Mouse (Mus musculus) forebrain, embryonic 16.5 days (tissue): ENCODE measurements around the gene Atg13. TPM values are rescaled to one million over a fixed set of nuclear protein-coding genes. Genes with fewer than 3 reads are reported as not detected.

Source experiments
- ATAC-seq: fragments of 200-750 bp; cut with Nextera tagmentation; 2 replicates; pipeline ENCODE4 v1.8.0; 2017; ENCODE audit warnings: mild to moderate bottlenecking, moderate library complexity
- H3K27ac ChIP-seq: fragments of 300-500 bp; sonication (generic); 2 replicates; pipeline ENCODE4 v1.5.1; 2014; ENCODE audit warnings: low read length, control low read depth
- H3K27me3 ChIP-seq: fragments of 300-500 bp; sonication (generic); replicated peaks from 2 replicates; pipeline ENCODE4 v1.6.1; 2014; ENCODE audit warnings: low read length; ENCODE audit not compliant: control insufficient read depth, insufficient read depth
- H3K36me3 ChIP-seq: fragments of 300-500 bp; sonication (generic); 2 replicates; pipeline ENCODE4 v1.6.1; 2014; ENCODE audit not compliant: control insufficient read depth, insufficient read depth
- H3K4me1 ChIP-seq: fragments of 300-500 bp; sonication (generic); replicated peaks from 2 replicates; pipeline ENCODE4 v1.6.1; 2014; ENCODE audit warnings: low read length; ENCODE audit not compliant: control insufficient read depth, insufficient read depth
- H3K4me2 ChIP-seq: fragments of 300-500 bp; sonication (generic); 2 replicates; pipeline ENCODE4 v1.6.1; 2014; ENCODE audit warnings: mild to moderate bottlenecking, low read length, control low read depth
- H3K4me3 ChIP-seq: fragments of 300-500 bp; sonication (generic); replicated peaks from 2 replicates; pipeline ENCODE4 v1.5.1; 2014; ENCODE audit warnings: mild to moderate bottlenecking, low read length, control low read depth
- H3K9ac ChIP-seq: fragments of 300-500 bp; sonication (generic); replicated peaks from 2 replicates; pipeline ENCODE4 v1.6.1; 2014; ENCODE audit warnings: low read depth, low read length, control low read depth
- H3K9me3 ChIP-seq: fragments of 300-500 bp; sonication (generic); 2 replicates; pipeline ENCODE4 v1.6.1; 2016; ENCODE audit warnings: low read length; ENCODE audit not compliant: control insufficient read depth
- WGBS: fragments of 180-500 bp; shearing (Covaris S2); extraction: QIAGEN DNeasy Blood & Tissue Kit; methylation state at CpG from one replicate; pipeline ENCODE4 v1.1.7; 2014; 5-methylcytosine and 5-hydroxymethylcytosine counted together
- polyA plus RNA-seq: library from polyadenylated mRNA; unstranded; fragments of >200 nt; fragmentation: Nextera tagmentation; extraction: Ambion mirVana; gene quantifications from 2 replicates; pipeline ENCODE4 v1.2.1, GENCODE M21; 2015

Gene Atg13
- polyA plus RNA-seq, 1 experiment from 2014 or later, result 45.0 TPM

DNA sequence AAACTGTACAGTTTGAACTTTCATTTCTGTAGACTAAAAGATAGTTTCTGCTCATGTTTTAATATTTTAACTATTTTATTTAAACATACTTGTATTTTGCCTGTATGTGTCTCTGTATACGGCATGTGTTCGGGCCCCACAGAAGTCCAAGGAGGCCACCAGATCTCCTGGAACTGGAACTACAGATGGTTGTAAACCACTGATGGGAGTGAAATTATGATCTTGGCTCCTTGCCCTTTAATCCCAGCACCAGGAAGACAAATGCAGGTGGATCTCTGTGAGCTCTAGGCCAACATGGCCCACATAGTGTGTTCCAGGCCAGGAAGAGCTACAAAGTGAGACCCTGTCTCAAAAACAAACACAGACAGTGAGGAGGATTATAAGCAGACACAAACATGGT lies 9.0 kb downstream of the Atg13 start:
- H3K9ac ChIP-seq, result no peak overlapping the region
- H3K9me3 ChIP-seq, result no peaks in the 10 kb centered on the region
- no peak overlapping the region for H3K4me3 ChIP-seq
- WGBS, result 99% methylated on average over 2 of the region's 2 CpGs
- H3K4me1 ChIP-seq, result no peaks in the 10 kb centered on the region
- no peaks in the 10 kb centered on the region for H3K36me3 ChIP-seq
- no peak overlapping the region for H3K27ac ChIP-seq
- no peaks in the 10 kb centered on the region for H3K27me3 ChIP-seq
- no peak overlapping the region for H3K4me2 ChIP-seq
- no peak for ATAC-seq

DNA sequence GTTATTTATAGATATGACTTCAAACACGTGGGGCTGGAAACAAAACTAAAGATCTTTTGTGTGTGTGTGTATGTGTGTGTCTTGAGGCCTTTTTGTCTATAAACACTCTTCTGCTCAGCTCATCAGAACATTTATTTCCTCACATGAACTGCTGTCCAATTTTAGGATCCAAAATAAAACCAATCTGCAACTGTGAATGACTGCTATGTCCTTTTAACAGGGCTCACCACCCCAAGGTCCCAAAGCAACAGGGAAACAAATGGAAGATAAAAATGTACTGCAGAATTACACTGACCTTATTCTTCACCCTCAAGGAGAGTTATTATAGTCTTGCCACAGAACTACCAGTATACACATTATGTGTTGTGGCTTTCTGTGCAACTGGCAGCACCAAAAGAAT lies 11.2 kb downstream of the Atg13 start:
- Histone ChIP-seq H3K4me3 (no peak overlapping the region), H3K9me3 (no peaks in the 10 kb centered on the region), H3K4me1 (no peaks in the 10 kb centered on the region), H3K27ac (no peak overlapping the region), H3K36me3 (no peaks in the 10 kb centered on the region), H3K27me3 (no peaks in the 10 kb centered on the region), H3K9ac (no peak overlapping the region), H3K4me2 (no peak overlapping the region)
- ATAC-seq, result no peak
- WGBS, result 92% methylated on average over 1 of the region's 1 CpGs

DNA sequence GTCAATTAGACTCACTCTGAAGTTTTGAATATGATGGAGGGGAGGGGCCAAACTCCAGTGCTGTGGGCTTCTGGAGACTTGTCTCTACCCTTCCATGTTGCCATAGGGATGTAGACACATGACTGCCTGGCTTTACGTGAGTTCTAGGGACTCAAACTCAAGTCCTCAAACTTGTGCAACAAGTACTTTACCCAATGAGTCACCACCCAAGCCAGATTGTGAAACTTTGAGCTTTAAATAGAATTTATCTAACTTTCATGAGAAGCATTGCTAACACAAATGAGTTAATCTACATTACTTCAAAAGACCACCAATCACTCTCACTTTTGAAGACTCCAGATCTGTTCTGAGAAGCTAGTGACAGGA lies 14.2 kb downstream of the Atg13 start:
- Histone ChIP-seq H3K4me3 (no peak overlapping the region), H3K9ac (no peak overlapping the region), H3K9me3 (no peaks in the 10 kb centered on the region), H3K36me3 (peaks cover 5% of the 10 kb centered on the region; the same call in 1 of the 2 replicates), H3K4me2 (no peak overlapping the region), H3K27me3 (no peaks in the 10 kb centered on the region), H3K27ac (no peak overlapping the region), H3K4me1 (no peaks in the 10 kb centered on the region)
- ATAC-seq, result no peak
- 89% methylated on average over 1 of the region's 1 CpGs for WGBS

DNA sequence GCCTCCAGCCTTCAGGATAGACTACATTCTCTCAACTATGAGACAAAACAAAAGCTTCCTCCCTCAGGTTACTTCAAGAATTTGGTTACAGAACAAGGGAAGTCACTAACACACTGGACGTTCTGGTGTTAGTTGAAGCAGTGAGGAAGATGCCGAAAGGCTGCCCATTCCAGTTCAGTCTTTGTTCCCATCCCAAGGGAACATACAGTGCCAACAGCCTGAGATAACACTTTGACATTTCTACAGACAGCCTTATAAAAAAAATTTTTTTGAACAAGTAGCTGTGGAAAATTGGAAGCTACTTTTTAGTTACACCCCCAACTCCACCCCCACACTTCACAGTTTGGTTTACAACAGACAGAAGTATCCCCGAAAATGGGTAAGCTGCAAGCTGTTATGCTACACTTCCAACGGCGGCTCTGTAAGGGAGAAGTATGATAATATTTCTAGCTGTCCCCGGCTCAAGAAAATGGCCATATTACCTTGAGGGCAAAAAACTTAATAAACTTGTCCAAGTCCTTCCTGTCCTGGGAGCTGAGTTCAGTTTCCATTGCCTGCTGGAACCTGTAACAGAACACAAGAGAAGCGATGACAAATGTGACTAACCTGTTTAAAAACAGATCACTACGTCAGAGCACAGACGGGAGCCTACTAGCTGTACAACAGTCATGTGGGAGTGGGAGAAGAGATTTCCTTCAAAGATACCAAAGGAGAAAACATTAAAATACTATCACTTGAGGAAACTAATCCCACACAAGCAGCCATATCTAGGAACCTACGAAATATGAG lies 14.7 kb downstream of the Atg13 start:
- Histone ChIP-seq H3K4me1 (no peaks in the 10 kb centered on the region), H3K36me3 (peaks cover 5% of the 10 kb centered on the region; the same call in 1 of the 2 replicates), H3K9ac (no peak overlapping the region), H3K27ac (no peak overlapping the region), H3K4me3 (no peak overlapping the region), H3K9me3 (no peaks in the 10 kb centered on the region), H3K4me2 (no peak overlapping the region), H3K27me3 (no peaks in the 10 kb centered on the region)
- WGBS, result 93% methylated on average over 10 of the region's 10 CpGs
- ATAC-seq, result no peak

DNA sequence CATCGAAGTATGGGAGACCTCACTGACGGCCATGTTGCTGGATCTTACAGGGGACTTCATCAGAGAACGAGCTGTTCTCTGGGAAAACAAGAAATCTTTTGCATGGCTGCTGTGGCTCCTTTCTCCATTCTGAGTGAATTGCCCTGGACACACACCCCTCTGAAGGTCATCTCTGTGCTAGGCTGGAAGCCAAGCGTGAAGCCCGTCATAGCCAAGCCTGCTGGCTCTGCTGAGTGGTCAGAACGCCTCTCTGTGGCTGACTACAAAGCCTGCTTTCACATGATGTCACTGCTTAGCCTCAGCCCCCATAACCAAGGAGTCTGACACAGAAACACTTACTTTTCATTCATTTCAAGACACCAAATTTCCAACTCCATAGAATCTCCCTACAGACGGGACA lies 20.9 kb downstream of the Atg13 start:
- no peak overlapping the region for H3K4me3 ChIP-seq
- no peaks in the 10 kb centered on the region for H3K9me3 ChIP-seq
- peaks cover 20% of the 10 kb centered on the region; the same call in 1 of the 2 replicates for H3K36me3 ChIP-seq
- no peak overlapping the region for H3K9ac ChIP-seq
- no peaks in the 10 kb centered on the region for H3K27me3 ChIP-seq
- H3K27ac ChIP-seq, result no peak overlapping the region
- no peak for ATAC-seq
- 80% methylated on average over 7 of the region's 7 CpGs for WGBS
- no peak overlapping the region for H3K4me2 ChIP-seq
- H3K4me1 ChIP-seq, result no peaks in the 10 kb centered on the region

DNA sequence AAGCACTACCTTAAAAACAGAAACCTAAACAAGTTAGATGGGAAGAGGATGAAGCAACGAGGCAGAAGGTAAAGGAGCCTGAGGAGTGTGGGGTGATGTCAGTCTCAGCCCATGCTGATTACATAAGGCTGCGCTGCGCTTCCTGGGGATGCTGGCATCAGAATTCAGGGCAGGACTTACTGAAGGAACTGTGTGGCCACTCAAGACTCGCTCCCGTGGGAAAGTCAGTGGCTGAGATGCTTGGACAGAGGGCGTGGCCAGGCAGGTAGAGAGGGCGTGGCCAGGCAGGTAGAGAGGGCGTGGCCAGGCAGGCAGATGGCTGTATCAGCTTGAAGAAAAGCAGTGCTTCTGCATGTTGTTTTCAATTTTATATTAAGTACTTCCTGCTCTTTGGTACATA lies 26.5 kb downstream of the Atg13 start:
- H3K36me3 ChIP-seq, result peaks cover 14% of the 10 kb centered on the region; the same call in 1 of the 2 replicates
- WGBS, result 80% methylated on average over 8 of the region's 8 CpGs
- ATAC-seq, result no peak

DNA sequence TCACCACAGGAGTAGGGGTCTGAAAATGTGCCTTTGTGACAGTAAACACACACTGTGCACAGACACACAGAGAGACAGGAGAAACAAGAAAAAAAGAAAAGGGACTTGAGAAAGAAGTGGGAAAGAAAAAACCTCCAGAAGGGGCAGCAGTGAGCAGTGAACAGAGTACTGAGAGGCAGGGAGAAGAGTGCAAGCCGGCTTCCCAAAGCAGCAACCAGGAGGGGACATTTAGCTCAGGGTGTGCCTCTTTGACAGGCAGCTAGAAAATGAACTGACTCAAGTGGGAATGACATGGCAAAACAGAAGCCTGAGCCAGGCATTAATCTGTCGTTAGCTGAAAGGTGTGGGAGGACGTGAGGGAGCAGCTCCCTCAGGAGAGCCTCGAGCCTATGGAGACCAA lies 27.5 kb downstream of the Atg13 start:
- Histone ChIP-seq H3K4me1 (no peaks in the 10 kb centered on the region), H3K27me3 (no peaks in the 10 kb centered on the region), H3K27ac (no peak overlapping the region), H3K36me3 (peaks cover 16% of the 10 kb centered on the region), H3K9me3 (no peaks in the 10 kb centered on the region), H3K4me3 (no peak overlapping the region), H3K4me2 (no peak overlapping the region), H3K9ac (no peak overlapping the region)
- 55% methylated on average over 4 of the region's 4 CpGs for WGBS
- ATAC-seq, result no peak

More for the DNA sequence above, 26.5 kb downstream of the Atg13 start:
- H3K9ac ChIP-seq, result no peak overlapping the region
- no peaks in the 10 kb centered on the region for H3K9me3 ChIP-seq
- no peak overlapping the region for H3K27ac ChIP-seq
- H3K4me3 ChIP-seq, result no peak overlapping the region
- H3K4me2 ChIP-seq, result no peak overlapping the region
- H3K4me1 ChIP-seq, result no peaks in the 10 kb centered on the region
- no peaks in the 10 kb centered on the region for H3K27me3 ChIP-seq

DNA sequence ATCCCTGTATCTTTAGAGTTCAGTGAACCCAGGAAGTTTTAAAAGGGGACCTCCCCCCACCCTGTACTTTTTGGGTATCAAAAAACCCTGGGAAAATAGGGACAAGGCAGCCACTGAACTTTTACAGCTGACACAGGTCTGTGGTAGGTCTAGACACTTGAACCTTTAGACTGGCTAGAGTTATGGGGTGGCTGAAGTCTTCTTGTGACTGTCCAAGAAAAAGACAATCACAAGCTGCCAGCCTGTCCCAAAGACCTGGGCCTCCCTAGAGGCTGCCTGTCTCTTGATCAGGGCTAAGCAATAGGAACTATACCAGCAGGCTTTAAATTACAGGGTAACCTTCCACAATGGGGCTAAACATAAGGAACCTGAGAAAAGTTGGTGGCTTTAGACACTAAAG lies 33.4 kb downstream of the Atg13 start:
- Histone ChIP-seq H3K36me3 (peaks cover 31% of the 10 kb centered on the region), H3K9ac (no peak overlapping the region), H3K9me3 (no peaks in the 10 kb centered on the region), H3K4me1 (no peaks in the 10 kb centered on the region), H3K27me3 (no peaks in the 10 kb centered on the region), H3K4me2 (no peak overlapping the region), H3K27ac (no peak overlapping the region), H3K4me3 (no peak overlapping the region)
- ATAC-seq, result no peak

DNA sequence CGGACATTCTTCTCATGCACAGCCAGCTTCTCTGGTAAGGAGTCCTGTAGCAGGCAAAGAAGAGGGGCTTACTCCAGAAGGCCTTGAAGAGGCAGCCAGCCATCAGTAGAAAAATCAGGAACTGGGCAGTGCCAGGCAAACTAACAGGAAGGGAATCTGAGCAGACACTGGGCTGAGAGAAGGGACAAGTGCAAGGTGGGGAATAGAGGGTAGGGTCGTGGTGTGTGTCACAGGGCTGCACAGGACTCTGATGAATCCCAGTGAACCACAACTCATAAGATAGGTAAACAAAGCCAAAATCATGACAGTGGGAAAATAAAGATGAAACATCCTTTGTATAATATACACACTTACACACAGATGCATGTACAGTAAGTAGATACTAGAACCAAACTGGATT lies 34.0 kb downstream of the Atg13 start:
- no peak for ATAC-seq
- Histone ChIP-seq H3K27ac (no peak overlapping the region), H3K4me2 (no peak overlapping the region), H3K9me3 (no peaks in the 10 kb centered on the region), H3K9ac (no peak overlapping the region), H3K36me3 (peaks cover 31% of the 10 kb centered on the region), H3K4me1 (no peaks in the 10 kb centered on the region), H3K4me3 (no peak overlapping the region), H3K27me3 (no peaks in the 10 kb centered on the region)
- 79% methylated on average over 2 of the region's 2 CpGs for WGBS

DNA sequence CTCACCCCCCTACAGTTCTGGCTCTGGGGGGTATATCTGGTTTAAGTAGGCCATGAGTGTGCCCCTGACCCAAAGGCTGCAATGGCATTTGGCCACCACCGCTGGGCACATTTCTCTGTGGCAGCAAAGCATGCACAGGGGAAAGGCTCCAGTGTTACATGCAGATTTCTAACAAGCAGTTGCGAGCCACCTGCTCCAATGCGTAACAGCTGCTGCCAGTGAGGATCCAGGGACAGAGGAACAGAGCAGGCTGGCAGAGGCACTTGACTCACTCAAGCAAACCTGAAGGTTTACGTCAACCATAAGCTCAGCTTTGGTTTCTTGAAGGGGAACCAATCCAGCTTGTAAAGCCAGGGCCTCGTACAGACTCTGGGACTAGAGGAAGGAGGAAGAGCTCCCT lies 35.5 kb downstream of the Atg13 start:
- WGBS, result 93% methylated on average over 5 of the region's 5 CpGs

More for the DNA sequence above, 35.5 kb downstream of the Atg13 start:
- peaks cover 34% of the 10 kb centered on the region for H3K36me3 ChIP-seq
- ATAC-seq, result no peak
- no peak overlapping the region for H3K9ac ChIP-seq
- no peak overlapping the region for H3K4me3 ChIP-seq
- H3K4me1 ChIP-seq, result no peaks in the 10 kb centered on the region
- no peaks in the 10 kb centered on the region for H3K27me3 ChIP-seq
- no peak overlapping the region for H3K27ac ChIP-seq
- no peak overlapping the region for H3K4me2 ChIP-seq
- H3K9me3 ChIP-seq, result no peaks in the 10 kb centered on the region
